Mouse (Mus musculus) hindbrain, embryonic 15.5 days (tissue): ENCODE data around the gene Olfr330. TPM values are rescaled to one million over a fixed set of nuclear protein-coding genes. Genes with fewer than 3 reads are reported as not detected.

Experiments
- polyA plus RNA-seq: library from polyadenylated mRNA; unstranded; fragments of >200 nt; fragmentation: Nextera tagmentation; extraction: Ambion mirVana; gene quantifications from 2 replicates; pipeline ENCODE4 v1.2.1, GENCODE M21; 2015

Olfr330 gene
- polyA plus RNA-seq, 1 experiment from 2014 or later = not detected

Other genes with a start within 250 kb of the Olfr330 start
- gene Zfp692, start 227.8 kb downstream of the Olfr330 start, polyA plus RNA-seq = 30.2 and 30.8 TPM in 2 replicates
- 37.5 and 39.4 TPM in 2 replicates for gene Zfp672, start 204.5 kb downstream of the Olfr330 start, polyA plus RNA-seq
- gene Sh3bp5l, start 204.1 kb downstream of the Olfr330 start, polyA plus RNA-seq = 48.4 and 51.9 TPM in 2 replicates
- gene Lypd8, start 155.8 kb downstream of the Olfr330 start, polyA plus RNA-seq = 0.39 TPM in 1 of 2 replicates, not detected in the other
- not detected in 2 replicates for gene 1810065E05Rik, start 113.7 kb downstream of the Olfr330 start, polyA plus RNA-seq
- gene Gm12253, start 102.3 kb downstream of the Olfr330 start, polyA plus RNA-seq = not detected in 2 replicates
- gene Lypd9, start 81.9 kb downstream of the Olfr330 start, polyA plus RNA-seq = not detected in 2 replicates
- not detected in 2 replicates for gene Olfr30, start 72.6 kb downstream of the Olfr330 start, polyA plus RNA-seq
- gene Olfr332, start 42.3 kb downstream of the Olfr330 start, polyA plus RNA-seq = not detected in 2 replicates
- not detected in 2 replicates for gene Olfr331, start 32.3 kb downstream of the Olfr330 start, polyA plus RNA-seq
- not detected in 2 replicates for gene Olfr329-ps, start 11.6 kb upstream of the Olfr330 start, polyA plus RNA-seq
- 0.14 TPM in 1 of 2 replicates, not detected in the other for gene Olfr328, start 20.8 kb upstream of the Olfr330 start, polyA plus RNA-seq
- gene Olfr224, start 35.7 kb upstream of the Olfr330 start, polyA plus RNA-seq = not detected in 2 replicates
- not detected in 2 replicates for gene Olfr325, start 42.9 kb upstream of the Olfr330 start, polyA plus RNA-seq
- gene Olfr324, start 60.3 kb upstream of the Olfr330 start, polyA plus RNA-seq = 0.06 and 0.09 TPM in 2 replicates
- gene 2210407C18Rik, start 81.2 kb upstream of the Olfr330 start, polyA plus RNA-seq = not detected in 2 replicates
- not detected in 2 replicates for gene Olfr323, start 95.7 kb upstream of the Olfr330 start, polyA plus RNA-seq
- gene Trim58, start 105.6 kb upstream of the Olfr330 start, polyA plus RNA-seq = 0.10 TPM in 1 of 2 replicates, not detected in the other
- gene Olfr322, start 123.9 kb upstream of the Olfr330 start, polyA plus RNA-seq = not detected in 2 replicates
- gene Olfr320, start 146.3 kb upstream of the Olfr330 start, polyA plus RNA-seq = not detected in 2 replicates
- not detected in 2 replicates for gene Olfr319, start 164.3 kb upstream of the Olfr330 start, polyA plus RNA-seq
- not detected in 2 replicates for gene Olfr318, start 189.2 kb upstream of the Olfr330 start, polyA plus RNA-seq
- 0.16 and 0.44 TPM in 2 replicates for gene Olfr317, start 204.4 kb upstream of the Olfr330 start, polyA plus RNA-seq
- 0.05 TPM in 1 of 2 replicates, not detected in the other for gene Olfr316, start 217.9 kb upstream of the Olfr330 start, polyA plus RNA-seq
- not detected in 2 replicates for gene Olfr315, start 238.4 kb upstream of the Olfr330 start, polyA plus RNA-seq
- gene Olfr314, start 248.1 kb upstream of the Olfr330 start, polyA plus RNA-seq = not detected in 2 replicates